Mouse (Mus musculus) MEL (cell line): ENCODE results near the gene Ube2cbp. TPM values are rescaled to one million over a fixed set of nuclear protein-coding genes. Genes with fewer than 3 reads are reported as not detected.

ENCODE experiments used
- DNase-seq: peaks from one replicate; pipeline ENCODE4 v3.0.0; 2011; ENCODE audit warnings: low read depth, low spot score
- H3K27ac ChIP-seq: 2 replicates; pipeline ENCODE4 v1.5.1; 2012; ENCODE audit warnings: low read depth, mild to moderate bottlenecking, control low read depth, low read length, moderate library complexity; ENCODE audit not compliant: control insufficient read depth
- H3K27me3 ChIP-seq, 2 experiments: fragments of 150-350 bp in 1 of 2; sonication (generic) in 1 of 2; 2 replicates each; pipeline ENCODE4 v1.6.1; 2012; ENCODE audit warnings: low read length in 2 of 2, mild to moderate bottlenecking in 2 of 2, improper control_type of control experiment in 1 of 2, moderate library complexity in 1 of 2; ENCODE audit not compliant: insufficient read depth in 2 of 2, control insufficient read depth in 1 of 2
- H3K36me3 ChIP-seq, 2 experiments: 2 replicates each; pipeline ENCODE4 v1.6.1; 2012 to 2014; ENCODE audit warnings: low read length in 2 of 2, improper control_type of control experiment in 1 of 2, inconsistent platforms in 1 of 2, mild to moderate bottlenecking in 1 of 2; ENCODE audit not compliant: insufficient read depth in 2 of 2, control insufficient read depth in 1 of 2
- H3K4me1 ChIP-seq, 2 experiments: fragments of 150-350 bp in 1 of 2; sonication (generic) in 1 of 2; 2 replicates each; pipeline ENCODE4 v1.6.1; 2012; ENCODE audit warnings: low read length in 2 of 2, improper control_type of control experiment in 1 of 2, mild to moderate bottlenecking in 1 of 2; ENCODE audit not compliant: insufficient read depth in 2 of 2, control insufficient read depth in 1 of 2
- H3K4me3 ChIP-seq, 2 experiments: fragments of 150-350 bp in 1 of 2; sonication (generic) in 1 of 2; 2 replicates each; pipeline ENCODE4 v1.5.1; 2012; ENCODE audit warnings: low read depth in 2 of 2, low read length in 2 of 2, mild to moderate bottlenecking in 2 of 2, moderate library complexity in 2 of 2, control low read depth in 1 of 2, improper control_type of control experiment in 1 of 2; ENCODE audit not compliant: control insufficient read depth in 1 of 2, insufficient read depth in 1 of 2
- H3K79me2 ChIP-seq: 2 replicates; pipeline ENCODE4 v1.6.1; 2012; ENCODE audit warnings: mild to moderate bottlenecking, low read length, moderate library complexity; ENCODE audit not compliant: control insufficient read depth, poor library complexity, insufficient read depth
- H3K9ac ChIP-seq: 2 replicates; pipeline ENCODE4 v1.6.1; 2012; ENCODE audit warnings: low read depth, mild to moderate bottlenecking, control low read depth, low read length, moderate library complexity; ENCODE audit not compliant: control insufficient read depth, poor library complexity, severe bottlenecking
- H3K9me3 ChIP-seq: fragments of 150-350 bp; sonication (generic); replicated peaks from 2 replicates; pipeline ENCODE4 v1.6.1; 2012; ENCODE audit warnings: mild to moderate bottlenecking, low read length, improper control_type of control experiment, moderate library complexity; ENCODE audit not compliant: insufficient read depth
- BHLHE40 ChIP-seq: IDR thresholded peaks from 2 replicates; pipeline ENCODE4 v1.6.1; 2012; ENCODE audit warnings: low read depth, mild to moderate bottlenecking, inconsistent platforms, low read length, improper control_type of control experiment, borderline replicate concordance
- CHD1 ChIP-seq: IDR thresholded peaks from 2 replicates; pipeline ENCODE4 v1.6.1; 2012; ENCODE audit warnings: low read depth, mild to moderate bottlenecking, inconsistent platforms, low read length, improper control_type of control experiment
- CHD2 ChIP-seq: IDR thresholded peaks from 2 replicates; pipeline ENCODE4 v1.6.1; 2011; ENCODE audit warnings: low read length, improper control_type of control experiment
- CTCF ChIP-seq, 3 experiments: IDR thresholded peaks in 2 of 3; conservative IDR thresholded peaks in 1 of 3; 2 replicates each; pipeline ENCODE4 v1.5.1; 2011 to 2012; ENCODE audit warnings: low read length in 3 of 3, low read depth in 2 of 3, mild to moderate bottlenecking in 2 of 3, improper control_type of control experiment in 1 of 3, inconsistent platforms in 1 of 3, mixed read lengths in 1 of 3, moderate library complexity in 1 of 3; ENCODE audit not compliant: control insufficient read depth in 1 of 3, insufficient read depth in 1 of 3, poor library complexity in 1 of 3, severe bottlenecking in 1 of 3
- E2F4 ChIP-seq: IDR thresholded peaks from 2 replicates; pipeline ENCODE4 v1.6.1; 2011; ENCODE audit warnings: low read depth, low read length, improper control_type of control experiment, borderline replicate concordance
- EP300 ChIP-seq, 2 experiments: IDR thresholded peaks; 2 replicates each; pipeline ENCODE4 v1.6.1; 2011; ENCODE audit warnings: improper control_type of control experiment in 2 of 2, low read length in 2 of 2, low read depth in 1 of 2, mild to moderate bottlenecking in 1 of 2
- GABPA ChIP-seq: IDR thresholded peaks from 2 replicates; pipeline ENCODE4 v1.6.1; 2012; ENCODE audit warnings: low read depth, mild to moderate bottlenecking, inconsistent platforms, low read length, improper control_type of control experiment, moderate library complexity
- GATA1 ChIP-seq: IDR thresholded peaks from 2 replicates; pipeline ENCODE4 v1.6.1; 2011; ENCODE audit warnings: low read depth, low read length, improper control_type of control experiment
- HCFC1 ChIP-seq: IDR thresholded peaks from 2 replicates; pipeline ENCODE4 v1.6.1; 2012; ENCODE audit warnings: low read depth, mild to moderate bottlenecking, inconsistent platforms, low read length, improper control_type of control experiment, moderate library complexity
- MAFK ChIP-seq: IDR thresholded peaks from 2 replicates; pipeline ENCODE4 v1.6.1; 2011; ENCODE audit warnings: low read depth, mild to moderate bottlenecking, low read length, improper control_type of control experiment, borderline replicate concordance
- MAX ChIP-seq: IDR thresholded peaks from 2 replicates; pipeline ENCODE4 v1.6.1; 2011; ENCODE audit warnings: low read length, improper control_type of control experiment
- MAZ ChIP-seq: IDR thresholded peaks from 2 replicates; pipeline ENCODE4 v1.6.1; 2012; ENCODE audit warnings: low read depth, mild to moderate bottlenecking, inconsistent platforms, low read length, improper control_type of control experiment
- MYB ChIP-seq: IDR thresholded peaks from 2 replicates; pipeline ENCODE4 v1.6.1; 2011; ENCODE audit warnings: mild to moderate bottlenecking, low read depth, low read length, improper control_type of control experiment
- POLR2A ChIP-seq, 2 experiments: IDR thresholded peaks; 2 replicates each; pipeline ENCODE4 v1.6.1; 2011 to 2012; ENCODE audit warnings: low read length in 2 of 2, mild to moderate bottlenecking in 2 of 2, control low read depth in 1 of 2, improper control_type of control experiment in 1 of 2, low read depth in 1 of 2, moderate library complexity in 1 of 2; ENCODE audit not compliant: control insufficient read depth in 1 of 2, insufficient read depth in 1 of 2, poor library complexity in 1 of 2
- POLR2AphosphoS2 ChIP-seq: IDR thresholded peaks from 2 replicates; pipeline ENCODE4 v1.6.1; 2011; ENCODE audit warnings: low read length, improper control_type of control experiment
- POLR2AphosphoS5 ChIP-seq: IDR thresholded peaks from 2 replicates; pipeline ENCODE4 v1.6.1; 2012; ENCODE audit warnings: low read depth, borderline replicate concordance, mild to moderate bottlenecking, inconsistent platforms, low read length, moderate library complexity, mixed read lengths
- RAD21 ChIP-seq: IDR thresholded peaks from 2 replicates; pipeline ENCODE4 v1.6.1; 2011; ENCODE audit warnings: mild to moderate bottlenecking, low read depth, low read length, improper control_type of control experiment
- TAL1 ChIP-seq: IDR thresholded peaks from 2 replicates; pipeline ENCODE4 v1.6.1; 2012; ENCODE audit warnings: mild to moderate bottlenecking, inconsistent platforms, low read length, moderate library complexity, mixed read lengths
- UBTF ChIP-seq: IDR thresholded peaks from 2 replicates; pipeline ENCODE4 v1.6.1; 2012; ENCODE audit warnings: low read depth, mild to moderate bottlenecking, inconsistent platforms, low read length, improper control_type of control experiment, moderate library complexity, borderline replicate concordance; ENCODE audit not compliant: insufficient read depth
- USF2 ChIP-seq, 2 experiments: IDR thresholded peaks; 2 replicates each; pipeline ENCODE4 v1.6.1; 2011 to 2012; ENCODE audit warnings: improper control_type of control experiment in 2 of 2, low read length in 2 of 2, borderline replicate concordance in 1 of 2, inconsistent platforms in 1 of 2, low read depth in 1 of 2, mild to moderate bottlenecking in 1 of 2; ENCODE audit not compliant: insufficient read depth in 1 of 2
- ZKSCAN1 ChIP-seq: IDR thresholded peaks from 2 replicates; pipeline ENCODE4 v1.6.1; 2012; ENCODE audit warnings: low read depth, mild to moderate bottlenecking, inconsistent platforms, low read length, improper control_type of control experiment, moderate library complexity
- polyA plus RNA-seq, 2 experiments: library from polyadenylated mRNA; stranded (reverse) in 1 of 2; unstranded in 1 of 2; fragments of >175 nt in 1 of 2; fragments of >200 nt in 1 of 2; gene quantifications; 2 replicates each; pipeline versions ENCODE4 v1.2.1 to v1.2.4; 2012; ENCODE audit warnings: low replicate concordance in 2 of 2, low read depth in 1 of 2; ENCODE audit not compliant: insufficient read length in 2 of 2, insufficient read depth in 1 of 2, missing spikeins in 1 of 2
- total RNA-seq: library from RNA; depleted of rRNA; stranded (reverse); fragments of 300-350 nt; gene quantifications from 2 replicates; pipeline ENCODE4 v1.2.3, GENCODE M21; 2012

Gene Ube2cbp
- total and polyA plus RNA-seq, 3 experiments: 6.4 to 7.2 TPM; not detected in 1

DNA sequence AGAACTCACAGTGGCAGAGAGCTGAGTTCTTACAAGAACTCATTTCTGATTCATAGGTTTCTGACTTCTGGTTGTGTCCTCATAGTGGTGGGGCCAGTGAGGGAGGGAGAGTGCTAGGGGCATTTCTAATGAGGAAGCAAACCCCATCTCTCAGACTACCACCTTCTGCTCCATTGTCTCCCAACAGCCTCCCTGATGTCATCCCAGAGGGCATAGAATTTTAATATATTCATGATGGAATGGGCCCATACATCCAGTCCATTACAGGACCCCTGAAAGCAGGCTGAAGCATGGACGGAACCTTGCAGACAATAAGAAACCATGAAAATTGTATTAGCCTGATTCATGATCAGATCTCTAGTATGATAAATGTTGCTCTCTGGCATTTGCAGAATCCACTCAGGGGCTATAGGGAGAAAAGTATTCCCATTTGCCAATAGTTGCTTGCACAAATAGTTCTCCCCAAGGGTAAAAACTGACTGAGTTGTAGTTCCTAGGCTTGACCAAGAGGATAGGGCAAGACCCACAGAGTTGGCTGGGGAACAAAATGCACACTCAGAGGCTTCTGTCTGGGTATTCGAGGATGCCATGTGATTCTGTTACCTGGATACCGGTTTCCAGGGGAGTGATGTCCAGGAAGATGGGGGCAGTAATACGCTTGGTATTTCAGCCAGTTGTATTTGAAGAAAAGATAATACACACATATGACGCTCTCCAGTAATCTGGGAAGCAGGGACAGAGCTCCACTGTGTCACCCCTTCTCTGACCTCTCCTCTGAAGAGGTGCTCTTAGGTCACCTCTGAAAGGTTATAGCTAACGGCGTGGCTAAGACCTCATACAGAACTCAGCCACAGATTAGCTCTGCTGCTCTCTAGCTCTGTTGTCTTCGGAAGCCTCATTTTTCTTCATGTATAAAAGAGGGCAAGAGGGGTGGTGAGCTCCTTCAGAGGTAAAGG, 167.8 kb downstream of the Ube2cbp start:
- no peak overlapping the region for H3K27ac ChIP-seq
- no peak for DNase-seq
- H3K9me3 ChIP-seq: no peaks in the 10 kb centered on the region
- no peaks in the 10 kb centered on the region for H3K36me3 ChIP-seq
- no peak overlapping the region for H3K9ac ChIP-seq
- TF ChIP-seq E2F4 (no peak), RAD21 (no peak), MAFK (no peak), GABPA (no peak), HCFC1 (no peak), POLR2AphosphoS5 (no peak), EP300 (IDR thresholded peaks at IDR 0.05; ENCODE audit: low read depth in 1 of 2, low read length in 2 of 2) (no peak), GATA1 (no peak), POLR2AphosphoS2 (no peak), MYB (no peak), CTCF (IDR thresholded peaks at IDR 0.05 in 2 of 3, conservative IDR thresholded peaks at IDR 0.05 in 1 of 3; ENCODE audit: control insufficient read depth in 1 of 3, insufficient read depth in 1 of 3, low read depth in 2 of 3, low read length in 3 of 3, poor library complexity in 1 of 3, severe bottlenecking in 1 of 3) (no peak), CHD1 (no peak), TAL1 (no peak), UBTF (no peak), CHD2 (no peak), USF2 (IDR thresholded peaks at IDR 0.05; ENCODE audit: borderline replicate concordance in 1 of 2, insufficient read depth in 1 of 2, low read depth in 1 of 2, low read length in 2 of 2) (no peak), MAX (no peak), MAZ (no peak), POLR2A (IDR thresholded peaks at IDR 0.05; ENCODE audit: control insufficient read depth in 1 of 2, insufficient read depth in 1 of 2, low read depth in 1 of 2, low read length in 2 of 2, poor library complexity in 1 of 2) (no peak), ZKSCAN1 (no peak)
- no peaks in the 10 kb centered on the region for H3K4me1 ChIP-seq
- H3K27me3 ChIP-seq: peaks cover 0 to 5% of the 10 kb centered on the region in 2 experiments; a peak in 2 of 4 replicates
- H3K79me2 ChIP-seq: no peaks in the 10 kb centered on the region
- no peak overlapping the region for H3K4me3 ChIP-seq

DNA sequence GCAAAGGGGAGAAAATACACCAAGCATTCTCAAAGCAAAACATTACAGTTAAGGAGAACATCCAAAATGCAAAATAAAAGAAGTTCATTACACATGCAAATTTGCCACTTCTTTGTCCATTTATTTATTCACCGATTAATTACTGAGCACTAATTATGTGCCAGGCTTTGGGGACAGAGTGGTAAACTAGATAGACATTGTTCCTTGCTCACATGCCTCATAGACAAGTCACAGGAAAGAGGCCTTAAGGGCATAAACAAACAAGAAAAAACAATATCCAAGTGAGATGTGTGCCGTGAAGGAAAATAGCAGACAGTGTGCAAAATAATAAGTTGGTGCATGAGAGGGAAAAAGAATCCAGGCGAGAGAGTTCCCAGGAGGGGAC, 177.2 kb downstream of the Ube2cbp start:
- Histone ChIP-seq H3K36me3 (no peaks in the 10 kb centered on the region), H3K79me2 (no peaks in the 10 kb centered on the region), H3K4me3 (no peak overlapping the region), H3K27ac (no peak overlapping the region), H3K27me3 (no peaks in the 10 kb centered on the region; a peak in 1 of 4 replicates), H3K4me1 (no peaks in the 10 kb centered on the region)
- no peak for DNase-seq
- TF ChIP-seq HCFC1 (no peak), BHLHE40 (no peak)
- TF ChIP-seq, all 39 proteins: peak for 0
- no peak overlapping the region for H3K9ac ChIP-seq
- no peaks in the 10 kb centered on the region for H3K9me3 ChIP-seq
